Mouse (Mus musculus) hindbrain, embryonic 12.5 days (tissue): ENCODE data around the gene Srsf3. TPM values are rescaled to one million over a fixed set of nuclear protein-coding genes. Genes with fewer than 3 reads are reported as not detected.
"Not testable (repeated sequence)": the region's sequence is repeated elsewhere in the genome, so short reads cannot be mapped to it uniquely, and the experiment has no call there.

Experiments
- ATAC-seq: fragments of 200-750 bp; cut with Nextera tagmentation; 2 replicates; pipeline ENCODE4 v1.8.0; 2017; ENCODE audit warnings: moderate TSS enrichment; ENCODE audit not compliant: low FRiP score
- H3K27ac ChIP-seq: fragments of 300-500 bp; sonication (generic); 2 replicates; pipeline ENCODE4 v1.5.1; 2016; ENCODE audit warnings: mild to moderate bottlenecking
- H3K27me3 ChIP-seq: fragments of 300-500 bp; sonication (generic); 2 replicates; pipeline ENCODE4 v1.6.1; 2016; ENCODE audit warnings: mild to moderate bottlenecking
- H3K36me3 ChIP-seq: fragments of 300-500 bp; sonication (generic); 2 replicates; pipeline ENCODE4 v1.6.1; 2016; ENCODE audit warnings: mild to moderate bottlenecking
- H3K4me1 ChIP-seq: fragments of 300-500 bp; sonication (generic); 2 replicates; pipeline ENCODE4 v1.6.1; 2016
- H3K4me2 ChIP-seq: fragments of 300-500 bp; sonication (generic); replicated peaks from 2 replicates; pipeline ENCODE4 v1.6.1; 2016; ENCODE audit warnings: mild to moderate bottlenecking
- H3K4me3 ChIP-seq: fragments of 300-500 bp; sonication (generic); 2 replicates; pipeline ENCODE4 v1.5.1; 2016; ENCODE audit warnings: mild to moderate bottlenecking
- H3K9ac ChIP-seq: fragments of 300-500 bp; sonication (generic); 2 replicates; pipeline ENCODE4 v1.6.1; 2016; ENCODE audit warnings: mild to moderate bottlenecking, moderate library complexity
- H3K9me3 ChIP-seq: fragments of 300-500 bp; sonication (generic); replicated peaks from 2 replicates; pipeline ENCODE4 v1.6.1; 2016; ENCODE audit warnings: mild to moderate bottlenecking
- WGBS: fragments of 180-500 bp; shearing (Covaris S2); methylation state at CpG from one replicate; pipeline ENCODE4 v1.1.7; 2016; 5-methylcytosine and 5-hydroxymethylcytosine counted together
- polyA plus RNA-seq: library from polyadenylated mRNA; unstranded; fragments of >200 nt; fragmentation: Nextera tagmentation; extraction: Ambion mirVana; gene quantifications from 2 replicates; pipeline ENCODE4 v1.2.1, GENCODE M21; 2016

Gene Srsf3
- polyA plus RNA-seq, 1 experiment from 2014 or later: 662 TPM

- Histone ChIP-seq H3K27ac (no peak overlapping the region), H3K9ac (no peak overlapping the region), H3K4me2 (no peak overlapping the region), H3K9me3 (no peaks in the 10 kb centered on the region), H3K36me3 (no peaks in the 10 kb centered on the region), H3K4me1 (peaks cover 52% of the 10 kb centered on the region), H3K4me3 (no peak overlapping the region), H3K27me3 (no peaks in the 10 kb centered on the region)
- 88% methylated on average over 9 of the region's 9 CpGs for WGBS
- no peak for ATAC-seq
These were observed 28.5 kb downstream of the Srsf3 start for GRCm38 (mm10) chr17:29060946-29061345.

DNA sequence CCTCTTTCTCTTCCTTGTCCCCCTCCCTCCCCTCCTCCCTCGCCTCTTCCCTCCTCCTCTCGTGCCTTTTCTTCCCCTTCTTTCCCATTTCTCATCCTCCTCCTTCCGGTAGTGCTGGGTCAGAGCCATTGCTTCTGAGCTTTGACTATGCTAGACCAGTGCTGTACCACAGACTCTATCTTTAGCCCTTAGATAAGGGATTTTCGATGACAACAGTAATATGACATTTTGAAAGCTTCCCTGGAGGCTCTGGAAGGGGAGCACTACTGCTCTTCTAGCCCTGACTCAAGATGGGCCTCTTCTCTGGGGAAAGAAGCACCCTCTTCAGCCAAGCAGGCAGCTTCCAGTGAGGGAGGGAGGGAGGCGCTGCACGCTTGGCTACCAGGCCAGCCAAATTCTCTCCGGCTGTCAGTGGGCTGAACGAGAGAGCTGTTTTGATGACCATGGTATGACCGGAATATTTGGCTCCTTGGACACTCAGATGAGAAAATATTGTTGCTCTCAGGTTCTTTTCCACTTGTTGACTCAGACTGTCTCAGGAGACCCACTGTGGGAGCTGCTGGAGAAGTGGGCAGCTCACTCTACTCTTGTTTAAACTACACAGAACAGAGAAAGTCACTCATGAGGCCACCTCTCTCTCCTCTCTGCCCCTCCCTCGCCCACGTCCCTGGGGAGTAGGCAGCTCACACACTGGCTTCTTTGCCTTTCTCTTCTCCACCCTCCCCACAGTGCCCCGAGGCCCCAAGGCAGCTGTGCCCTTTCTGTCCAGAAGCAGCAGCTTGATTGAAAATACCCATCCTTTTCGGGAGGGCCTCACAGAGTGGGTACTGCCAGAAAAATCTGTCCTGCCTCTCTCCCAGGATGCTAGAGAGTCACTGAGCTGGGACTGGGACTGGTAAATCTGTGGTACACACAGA is 29.9 kb downstream of the Srsf3 start:
- H3K27ac ChIP-seq: peak overlapping the region; percentile 55
- 51% methylated on average over 13 of the region's 13 CpGs for WGBS
- H3K27me3 ChIP-seq: no peaks in the 10 kb centered on the region
- H3K4me2 ChIP-seq: no peak overlapping the region
- H3K9ac ChIP-seq: 0 out of 2 replicates have a peak overlapping the region, but pooled peaks have one; percentile 4
- peaks cover 39% of the 10 kb centered on the region for H3K4me1 ChIP-seq
- H3K9me3 ChIP-seq: no peaks in the 10 kb centered on the region
- H3K36me3 ChIP-seq: no peaks in the 10 kb centered on the region
- no peak overlapping the region for H3K4me3 ChIP-seq
- peak; percentile 60; the same call in 1 of the 2 replicates for ATAC-seq

DNA sequence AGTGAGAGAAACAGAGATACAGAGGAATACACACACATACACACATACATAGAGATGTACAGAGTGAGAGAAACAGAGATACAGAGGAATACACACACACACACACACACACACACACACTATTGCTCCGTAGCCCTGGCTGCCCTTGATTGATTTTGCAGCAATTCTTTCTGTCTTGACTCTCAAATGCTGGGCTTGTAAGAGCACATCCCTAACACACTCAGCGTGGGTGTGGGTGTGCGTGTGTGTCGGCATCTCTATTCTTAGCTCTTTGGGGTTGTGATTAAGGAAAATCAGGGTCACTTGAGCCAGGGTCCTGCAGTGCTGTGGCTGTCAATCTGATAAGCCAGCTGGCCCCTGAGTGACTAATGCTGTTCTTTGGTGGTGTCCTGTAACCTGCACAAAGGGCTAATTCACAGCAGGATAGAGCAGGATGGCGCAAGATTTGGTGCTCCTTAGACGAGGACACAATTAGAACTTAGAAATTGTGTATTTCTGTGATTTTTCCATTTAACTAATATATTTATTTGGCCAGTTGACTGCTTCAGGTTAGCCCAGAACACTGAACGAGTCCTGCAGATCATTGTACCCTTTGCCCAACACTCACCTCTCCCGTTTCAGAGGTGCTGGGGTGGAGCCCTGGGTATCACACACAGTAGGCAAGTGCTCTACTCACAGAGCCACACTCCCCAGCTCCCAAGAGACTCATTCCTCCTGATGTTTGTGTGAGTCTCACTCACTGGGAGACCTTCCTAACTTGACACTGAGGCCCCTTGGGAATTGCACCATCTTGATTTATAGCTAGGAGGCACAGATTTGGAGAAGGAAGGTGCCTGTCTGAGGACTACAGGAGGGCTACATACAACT is 30.9 kb downstream of the Srsf3 start:
- ATAC-seq: no peak
- no peak overlapping the region for H3K4me2 ChIP-seq
- H3K36me3 ChIP-seq: no peaks in the 10 kb centered on the region
- peak overlapping the region; percentile 55 for H3K27ac ChIP-seq
- 40% methylated on average over 8 of the region's 8 CpGs for WGBS
- H3K9ac ChIP-seq: 0 out of 2 replicates have a peak overlapping the region, but pooled peaks have one; percentile 4
- no peak overlapping the region for H3K4me3 ChIP-seq
- H3K27me3 ChIP-seq: no peaks in the 10 kb centered on the region
- H3K4me1 ChIP-seq: peaks cover 33% of the 10 kb centered on the region
- H3K9me3 ChIP-seq: no peaks in the 10 kb centered on the region

GRCm38 (mm10) chr17:29063988-29064285 is 31.5 kb downstream of the Srsf3 start:
- no peak for ATAC-seq
- no peaks in the 10 kb centered on the region for H3K36me3 ChIP-seq
- WGBS: 64% methylated on average over 2 of the region's 2 CpGs
- H3K4me1 ChIP-seq: peaks cover 28% of the 10 kb centered on the region
- no peak overlapping the region for H3K9ac ChIP-seq
- H3K9me3 ChIP-seq: no peaks in the 10 kb centered on the region
- H3K27me3 ChIP-seq: no peaks in the 10 kb centered on the region
- no peak overlapping the region for H3K4me3 ChIP-seq
- no peak overlapping the region for H3K27ac ChIP-seq
- H3K4me2 ChIP-seq: no peak overlapping the region

GRCm38 (mm10) chr17:29065245-29065940 is 33.0 kb downstream of the Srsf3 start:
- 77% methylated on average over 21 of the region's 21 CpGs for WGBS
- Histone ChIP-seq H3K9me3 (no peaks in the 10 kb centered on the region), H3K4me3 (no peak overlapping the region), H3K9ac (no peak overlapping the region), H3K4me2 (no peak overlapping the region), H3K27me3 (no peaks in the 10 kb centered on the region), H3K4me1 (peaks cover 28% of the 10 kb centered on the region), H3K27ac (no peak overlapping the region), H3K36me3 (no peaks in the 10 kb centered on the region)
- no peak for ATAC-seq

DNA sequence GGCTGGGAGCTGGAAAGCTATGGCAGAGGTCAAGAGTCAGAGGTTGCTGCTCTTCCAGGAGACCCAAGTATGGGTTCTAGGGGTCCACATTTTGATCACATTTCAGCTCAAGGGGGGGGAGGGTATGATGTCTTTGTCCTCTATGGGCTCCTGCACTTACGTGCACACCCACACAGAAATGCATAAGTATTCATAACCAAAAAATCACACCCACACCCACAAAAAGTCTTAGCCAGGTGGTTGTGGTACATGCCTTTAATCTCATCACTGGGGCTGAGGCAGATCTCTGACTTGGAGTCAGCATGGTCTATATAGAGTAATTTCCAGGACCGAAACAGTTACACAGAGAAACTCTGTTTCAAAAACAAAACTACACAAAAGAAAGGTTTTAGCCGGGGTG is 33.5 kb downstream of the Srsf3 start:
- no peaks in the 10 kb centered on the region for H3K36me3 ChIP-seq
- ATAC-seq: no peak
- WGBS: 88% methylated on average over 3 of the region's 3 CpGs
- no peak overlapping the region for H3K4me2 ChIP-seq
- H3K9me3 ChIP-seq: no peaks in the 10 kb centered on the region
- H3K4me3 ChIP-seq: no peak overlapping the region
- H3K9ac ChIP-seq: no peak overlapping the region
- H3K4me1 ChIP-seq: peaks cover 28% of the 10 kb centered on the region
- H3K27me3 ChIP-seq: no peaks in the 10 kb centered on the region
- no peak overlapping the region for H3K27ac ChIP-seq

GRCm38 (mm10) chr17:29067416-29067815 is 35.0 kb downstream of the Srsf3 start:
- H3K4me1 ChIP-seq: peaks cover 25% of the 10 kb centered on the region
- H3K9ac ChIP-seq, H3K4me2 ChIP-seq, H3K36me3 ChIP-seq, ATAC-seq, H3K4me3 ChIP-seq, H3K9me3 ChIP-seq, H3K27me3 ChIP-seq, H3K27ac ChIP-seq: not testable (repeated sequence)
- 84% methylated on average over 3 of the region's 3 CpGs for WGBS

DNA sequence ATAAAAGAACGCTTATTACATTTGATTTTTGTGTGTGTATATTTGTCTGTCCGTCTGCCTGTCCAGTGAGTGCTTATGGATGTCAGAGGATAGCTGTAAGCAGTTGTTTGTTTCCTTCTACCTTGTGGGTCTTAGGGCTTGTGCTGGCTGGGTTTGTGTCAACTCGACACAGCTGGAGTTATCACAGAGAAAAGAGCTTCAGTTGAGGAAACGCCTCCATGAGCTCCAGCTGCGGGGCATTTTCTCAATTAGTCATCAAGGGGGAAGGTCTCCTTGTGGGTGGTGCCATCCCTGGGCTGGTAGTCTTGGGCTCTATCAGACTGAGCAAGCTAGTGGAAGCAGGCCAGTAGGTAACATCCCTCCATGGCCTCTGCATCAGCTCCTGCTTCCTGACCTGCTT is 35.4 kb downstream of the Srsf3 start:
- no peak overlapping the region for H3K4me2 ChIP-seq
- no peak overlapping the region for H3K27ac ChIP-seq
- no peak overlapping the region for H3K4me3 ChIP-seq
- H3K9me3 ChIP-seq: no peaks in the 10 kb centered on the region
- ATAC-seq: no peak
- H3K4me1 ChIP-seq: peaks cover 25% of the 10 kb centered on the region
- no peaks in the 10 kb centered on the region for H3K36me3 ChIP-seq
- WGBS: 49% methylated on average over 5 of the region's 5 CpGs
- H3K9ac ChIP-seq: no peak overlapping the region
- no peaks in the 10 kb centered on the region; the same call in 1 of the 2 replicates for H3K27me3 ChIP-seq

- Histone ChIP-seq H3K4me2 (no peak overlapping the region), H3K27ac (no peak overlapping the region), H3K36me3 (no peaks in the 10 kb centered on the region), H3K9ac (no peak overlapping the region), H3K27me3 (no peaks in the 10 kb centered on the region; the same call in 1 of the 2 replicates), H3K9me3 (no peaks in the 10 kb centered on the region), H3K4me3 (no peak overlapping the region), H3K4me1 (peaks cover 19% of the 10 kb centered on the region)
- 67% methylated on average over 9 of the region's 10 CpGs for WGBS
- no peak for ATAC-seq
These were observed 36.6 kb downstream of the Srsf3 start for GRCm38 (mm10) chr17:29069063-29069462.

DNA sequence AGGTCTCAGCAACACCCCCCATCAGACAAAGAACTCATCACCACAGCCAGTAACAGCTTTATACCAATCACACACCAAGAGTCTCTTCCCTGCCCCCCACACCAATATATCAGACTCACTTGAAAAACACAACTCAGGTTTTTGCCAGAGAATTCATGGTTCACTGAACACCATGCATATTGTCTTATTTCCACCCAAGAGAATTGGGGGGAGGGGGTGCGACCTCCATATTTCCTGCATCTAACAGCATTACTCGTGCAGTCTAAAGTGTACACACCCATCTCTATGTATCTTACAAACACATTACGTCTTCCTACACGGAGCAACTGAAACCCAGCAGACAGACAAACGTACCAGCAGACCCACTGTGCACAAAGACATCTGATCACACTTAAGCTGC is 39.4 kb downstream of the Srsf3 start:
- Histone ChIP-seq H3K9ac (no peak overlapping the region), H3K27me3 (no peaks in the 10 kb centered on the region; the same call in 1 of the 2 replicates), H3K4me2 (no peak overlapping the region), H3K4me3 (no peak overlapping the region), H3K9me3 (no peaks in the 10 kb centered on the region), H3K36me3 (no peaks in the 10 kb centered on the region), H3K4me1 (peaks cover 18% of the 10 kb centered on the region), H3K27ac (no peak overlapping the region)
- WGBS: 75% methylated on average over 5 of the region's 5 CpGs
- ATAC-seq: no peak

DNA sequence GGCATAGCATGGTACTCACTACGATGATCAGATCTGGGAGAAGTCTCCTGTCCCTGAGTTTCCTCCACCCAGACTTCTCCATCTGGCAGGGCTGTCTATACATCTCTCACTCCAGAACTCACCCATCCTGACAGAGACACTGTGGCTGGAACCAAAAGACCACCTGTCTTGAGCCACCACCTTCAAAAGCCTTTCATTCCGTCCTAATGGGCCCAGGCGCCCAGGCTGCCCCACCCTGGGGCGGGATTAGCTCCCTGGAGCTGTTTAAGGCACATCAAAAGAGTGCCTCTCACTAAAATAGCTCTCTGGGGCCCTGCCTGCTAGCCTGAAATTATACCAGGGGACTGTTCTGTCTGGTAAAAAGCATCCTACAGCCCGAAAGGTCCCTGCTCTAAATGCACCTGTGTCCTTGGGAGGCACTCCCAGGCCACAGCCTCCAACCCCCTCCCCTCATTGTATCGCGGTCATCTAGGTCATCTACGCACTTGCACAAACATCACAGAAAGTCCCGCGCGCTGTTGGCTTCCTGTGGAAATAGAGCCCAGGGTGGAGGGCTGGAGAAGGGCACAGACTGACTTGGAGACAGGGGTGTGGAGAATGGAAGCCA is 40.4 kb downstream of the Srsf3 start:
- Histone ChIP-seq H3K9me3 (no peaks in the 10 kb centered on the region), H3K27ac (no peak overlapping the region), H3K4me3 (no peak overlapping the region), H3K36me3 (no peaks in the 10 kb centered on the region), H3K4me2 (no peak overlapping the region), H3K27me3 (no peaks in the 10 kb centered on the region; the same call in 1 of the 2 replicates), H3K4me1 (peaks cover 18% of the 10 kb centered on the region), H3K9ac (no peak overlapping the region)
- no peak for ATAC-seq
- 28% methylated on average over 11 of the region's 11 CpGs for WGBS

DNA sequence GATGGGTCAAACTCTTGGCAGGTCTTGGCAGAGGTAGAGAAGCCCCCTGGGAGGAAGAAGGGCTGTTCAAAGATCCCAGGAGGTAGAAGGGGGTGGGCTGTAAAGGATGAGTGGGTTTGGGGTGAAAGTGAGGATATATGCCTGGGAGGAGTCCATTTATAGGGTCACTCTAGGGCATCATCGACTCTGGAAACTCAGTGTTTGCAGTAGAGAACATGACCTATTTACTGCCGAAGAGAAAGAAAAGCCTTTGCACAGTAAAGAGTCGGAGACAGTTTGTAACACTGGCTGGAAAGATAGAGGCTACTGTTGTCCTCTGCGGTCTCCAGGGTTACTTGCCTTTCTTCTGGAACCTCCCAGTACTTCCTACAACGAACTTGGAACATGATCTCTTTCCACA is 40.9 kb downstream of the Srsf3 start:
- H3K27ac ChIP-seq: no peak overlapping the region
- no peak for ATAC-seq
- 65% methylated on average over 5 of the region's 5 CpGs for WGBS
- H3K9ac ChIP-seq: no peak overlapping the region
- no peaks in the 10 kb centered on the region for H3K9me3 ChIP-seq
- no peaks in the 10 kb centered on the region; the same call in 1 of the 2 replicates for H3K27me3 ChIP-seq
- H3K4me1 ChIP-seq: peaks cover 20% of the 10 kb centered on the region
- H3K4me3 ChIP-seq: no peak overlapping the region
- H3K36me3 ChIP-seq: no peaks in the 10 kb centered on the region
- H3K4me2 ChIP-seq: no peak overlapping the region
